Mouse (Mus musculus) lung, postnatal 0 days (tissue): ENCODE measurements at regions not wholly inside any gene's neighbourhood (a gene's known extent, or its start where the extent isn't known, plus 50 kb on each side); places are given as distances from the start of the nearest gene placed in this dataset.

ENCODE experiments used
- ATAC-seq: fragments of 200-750 bp; cut with Nextera tagmentation; 2 replicates; pipeline ENCODE4 v1.8.0; 2017; ENCODE audit warnings: moderate library complexity
- DNase-seq: peaks from one replicate; pipeline ENCODE4 v3.0.0-alpha.2; 2016; ENCODE audit warnings: low spot score
- H3K27ac ChIP-seq: fragments of 300-500 bp; sonication (generic); 2 replicates; pipeline ENCODE4 v1.5.1; 2014; ENCODE audit warnings: antibody characterized with exemption, mild to moderate bottlenecking, low read length, mixed read lengths
- H3K27me3 ChIP-seq: fragments of 300-500 bp; sonication (generic); replicated peaks from 2 replicates; pipeline ENCODE4 v1.6.1; 2014; ENCODE audit warnings: low read length, mixed read lengths; ENCODE audit not compliant: insufficient read depth
- H3K36me3 ChIP-seq: fragments of 300-500 bp; sonication (generic); 2 replicates; pipeline ENCODE4 v1.6.1; 2014; ENCODE audit warnings: low read length, mixed read lengths; ENCODE audit not compliant: insufficient read depth
- H3K4me1 ChIP-seq: fragments of 300-500 bp; sonication (generic); 2 replicates; pipeline ENCODE4 v1.6.1; 2014; ENCODE audit warnings: antibody characterized with exemption, low read depth, low read length, mixed read lengths; ENCODE audit not compliant: insufficient read depth
- H3K4me2 ChIP-seq: fragments of 300-500 bp; sonication (generic); replicated peaks from 2 replicates; pipeline ENCODE4 v1.6.1; 2014; ENCODE audit warnings: low read depth, mild to moderate bottlenecking, low read length, moderate library complexity, mixed read lengths
- H3K4me3 ChIP-seq: fragments of 300-500 bp; sonication (generic); 2 replicates; pipeline ENCODE4 v1.5.1; 2014; ENCODE audit warnings: low read depth, low read length
- H3K9ac ChIP-seq: fragments of 300-500 bp; sonication (generic); replicated peaks from 2 replicates; pipeline ENCODE4 v1.6.1; 2014; ENCODE audit warnings: low read depth, mild to moderate bottlenecking
- H3K9me3 ChIP-seq: fragments of 300-500 bp; sonication (generic); 2 replicates; pipeline ENCODE4 v1.6.1; 2016; ENCODE audit warnings: low read length, mixed read lengths
- CTCF ChIP-seq: IDR thresholded peaks from 2 replicates; pipeline ENCODE4 v1.5.1; 2016; ENCODE audit warnings: antibody characterized with exemption, mild to moderate bottlenecking
- EP300 ChIP-seq: IDR thresholded peaks from 2 replicates; pipeline ENCODE4 v1.6.1; 2016; ENCODE audit warnings: antibody characterized with exemption, mild to moderate bottlenecking, control low read depth
- WGBS: fragments of 180-500 bp; shearing (Covaris S2); extraction: QIAGEN DNeasy Blood & Tissue Kit; methylation state at CpG from one replicate; pipeline ENCODE4 v1.1.7; 2014; 5-methylcytosine and 5-hydroxymethylcytosine counted together

- ATAC-seq (no peak; the same call in 1 of the 2 replicates), DNase-seq (peak; percentile 55)
- Histone ChIP-seq H3K9ac (no peak overlapping the region), H3K27me3 (no peaks in the 10 kb centered on the region), H3K4me1 (0 out of 2 replicates have a peak, but pooled peaks cover 3% of the 10 kb centered on the region), H3K36me3 (no peaks in the 10 kb centered on the region), H3K4me3 (no peak overlapping the region), H3K27ac (no peak overlapping the region), H3K9me3 (no peaks in the 10 kb centered on the region), H3K4me2 (no peak overlapping the region)
- TF ChIP-seq CTCF (no peak), EP300 (no peak)
- WGBS, result 32% methylated on average over 5 of the region's 5 CpGs
These were observed 178.4 kb upstream of the Tmem72 start for GRCm38 (mm10) chr6:116895114-116895513.

- no peak for ATAC-seq
- H3K4me2 ChIP-seq, result no peak overlapping the region
- no peaks in the 10 kb centered on the region for H3K36me3 ChIP-seq
- DNase-seq, result no peak
- TF ChIP-seq CTCF, result no peak
- TF ChIP-seq EP300, result no peak
- 0 out of 2 replicates have a peak, but pooled peaks cover 3% of the 10 kb centered on the region for H3K4me1 ChIP-seq
- WGBS, result 51% methylated on average over 4 of the region's 4 CpGs
- no peak overlapping the region for H3K4me3 ChIP-seq
- no peak overlapping the region for H3K27ac ChIP-seq
- H3K9ac ChIP-seq, result no peak overlapping the region
- H3K9me3 ChIP-seq, result no peaks in the 10 kb centered on the region
- no peaks in the 10 kb centered on the region for H3K27me3 ChIP-seq
These were observed 179.5 kb upstream of the Tmem72 start for GRCm38 (mm10) chr6:116896132-116896630.

GRCm38 (mm10) chr6:116901816-116902215 is 185.1 kb upstream of the Tmem72 start:
- Histone ChIP-seq H3K9ac (no peak overlapping the region), H3K4me2 (no peak overlapping the region), H3K27me3 (no peaks in the 10 kb centered on the region), H3K36me3 (no peaks in the 10 kb centered on the region), H3K9me3 (no peaks in the 10 kb centered on the region), H3K4me3 (no peak overlapping the region), H3K27ac (no peak overlapping the region), H3K4me1 (no peaks in the 10 kb centered on the region)
- ATAC-seq (no peak), DNase-seq (no peak)
- TF ChIP-seq EP300 (no peak), CTCF (no peak)
- 8% methylated on average over 1 of the region's 1 CpGs for WGBS

- H3K4me3 ChIP-seq, result no peak overlapping the region
- H3K27me3 ChIP-seq, result no peaks in the 10 kb centered on the region
- no peak overlapping the region for H3K4me2 ChIP-seq
- ATAC-seq (no peak), DNase-seq (no peak)
- WGBS, result 72% methylated on average over 3 of the region's 3 CpGs
- no peak for TF ChIP-seq CTCF
- TF ChIP-seq EP300, result no peak
- H3K9me3 ChIP-seq, result no peaks in the 10 kb centered on the region
- no peaks in the 10 kb centered on the region for H3K4me1 ChIP-seq
- H3K27ac ChIP-seq, result no peak overlapping the region
- H3K36me3 ChIP-seq, result no peaks in the 10 kb centered on the region
- H3K9ac ChIP-seq, result no peak overlapping the region
These were observed 185.7 kb upstream of the Tmem72 start for GRCm38 (mm10) chr6:116902371-116902770.

GRCm38 (mm10) chr6:116906426-116907172 is 189.9 kb upstream of the Tmem72 start:
- Histone ChIP-seq H3K4me1 (no peaks in the 10 kb centered on the region), H3K4me3 (no peak overlapping the region), H3K9me3 (no peaks in the 10 kb centered on the region), H3K27ac (no peak overlapping the region), H3K27me3 (no peaks in the 10 kb centered on the region), H3K36me3 (no peaks in the 10 kb centered on the region), H3K4me2 (no peak overlapping the region), H3K9ac (no peak overlapping the region)
- no peak for TF ChIP-seq EP300
- no peak for TF ChIP-seq CTCF
- DNase-seq (no peak), ATAC-seq (no peak)
- WGBS, result 61% methylated on average over 7 of the region's 7 CpGs

- no peak overlapping the region for H3K27ac ChIP-seq
- TF ChIP-seq CTCF (no peak), EP300 (no peak)
- H3K9me3 ChIP-seq, result no peaks in the 10 kb centered on the region
- no peak overlapping the region for H3K9ac ChIP-seq
- WGBS, result 86% methylated on average over 7 of the region's 7 CpGs
- DNase-seq (no peak), ATAC-seq (no peak)
- no peak overlapping the region for H3K4me2 ChIP-seq
- H3K36me3 ChIP-seq, result no peaks in the 10 kb centered on the region
- H3K27me3 ChIP-seq, result no peaks in the 10 kb centered on the region
- no peaks in the 10 kb centered on the region for H3K4me1 ChIP-seq
- H3K4me3 ChIP-seq, result no peak overlapping the region
These were observed 193.9 kb upstream of the Tmem72 start for GRCm38 (mm10) chr6:116910607-116911006.
